Mouse (Mus musculus): ENCODE data around the gene Ndrg3. TPM values are rescaled to one million over a fixed set of nuclear protein-coding genes. Genes with fewer than 3 reads are reported as not detected.
"Not testable (repeated sequence)": the region's sequence is repeated elsewhere in the genome, so short reads cannot be mapped to it uniquely, and the experiment has no call there.

The Ndrg3 gene
- polyA plus RNA-seq, 1 experiment from 2014 or later = 44.6 TPM

GRCm38 (mm10) chr2:156885666-156886065, 106.2 kb downstream of the Ndrg3 start:
- not testable (repeated sequence) for H3K9me3 ChIP-seq; H3K4me1 ChIP-seq; H3K4me3 ChIP-seq; DNase-seq (ENCODE audit: extremely low spot score, low spot score); H3K27me3 ChIP-seq (ENCODE audit: poor library complexity, severe bottlenecking); H3K27ac ChIP-seq; H3K36me3 ChIP-seq (replicated peaks)
- WGBS = 72% methylated on average over 2 of the region's 2 CpGs

GRCm38 (mm10) chr2:156884396-156885211, 107.3 kb downstream of the Ndrg3 start:
- DNase-seq (ENCODE audit: extremely low spot score, low spot score) = no peak
- no peak overlapping the region for H3K4me3 ChIP-seq
- H3K36me3 ChIP-seq (replicated peaks) = no peaks in the 10 kb centered on the region
- no peak overlapping the region for H3K27ac ChIP-seq
- WGBS = 91% methylated on average over 10 of the region's 10 CpGs
- H3K4me1 ChIP-seq = no peaks in the 10 kb centered on the region
- no peaks in the 10 kb centered on the region for H3K27me3 ChIP-seq (ENCODE audit: poor library complexity, severe bottlenecking)
- H3K9me3 ChIP-seq = no peaks in the 10 kb centered on the region

- no peak overlapping the region for H3K27ac ChIP-seq
- no peak for DNase-seq (ENCODE audit: extremely low spot score, low spot score)
- H3K27me3 ChIP-seq (ENCODE audit: poor library complexity, severe bottlenecking) = no peaks in the 10 kb centered on the region
- H3K9me3 ChIP-seq = no peaks in the 10 kb centered on the region
- no peaks in the 10 kb centered on the region for H3K4me1 ChIP-seq
- no peaks in the 10 kb centered on the region for H3K36me3 ChIP-seq (replicated peaks)
- 43% methylated on average over 10 of the region's 10 CpGs for whole genome bisulfite sequencing
- no peak overlapping the region for H3K4me3 ChIP-seq
These were observed 109.3 kb downstream of the Ndrg3 start for GRCm38 (mm10) chr2:156882431-156883001.

GRCm38 (mm10) chr2:156879541-156879940, 112.3 kb downstream of the Ndrg3 start:
- H3K4me3 ChIP-seq = no peak overlapping the region
- WGBS = 82% methylated on average over 3 of the region's 3 CpGs
- no peaks in the 10 kb centered on the region for H3K9me3 ChIP-seq
- no peak overlapping the region for H3K27ac ChIP-seq
- H3K36me3 ChIP-seq (replicated peaks) = peaks cover 11% of the 10 kb centered on the region
- no peaks in the 10 kb centered on the region for H3K4me1 ChIP-seq
- no peak for DNase-seq (ENCODE audit: extremely low spot score, low spot score)
- no peaks in the 10 kb centered on the region for H3K27me3 ChIP-seq (ENCODE audit: poor library complexity, severe bottlenecking)

GRCm38 (mm10) chr2:156877726-156878125, 114.1 kb downstream of the Ndrg3 start:
- WGBS = 79% methylated on average over 9 of the region's 9 CpGs
- Histone ChIP-seq H3K27me3 (ENCODE audit: poor library complexity, severe bottlenecking) (no peaks in the 10 kb centered on the region), H3K27ac (no peak overlapping the region), H3K4me1 (no peaks in the 10 kb centered on the region), H3K9me3 (no peaks in the 10 kb centered on the region), H3K36me3 (replicated peaks) (peaks cover 29% of the 10 kb centered on the region), H3K4me3 (no peak overlapping the region)
- DNase-seq (ENCODE audit: extremely low spot score, low spot score) = no peak

Other genes starting within 250 kb of the Ndrg3 start
- gene Myl9, start 216.6 kb downstream of the Ndrg3 start, polyA plus RNA-seq (2016; fragmentation: Nextera tagmentation; extraction: Ambion mirVana) = 79.0 and 80.3 TPM in 2 replicates
- 108 and 109 TPM in 2 replicates for gene Tgif2, start 152.0 kb downstream of the Ndrg3 start, polyA plus RNA-seq (2016; fragmentation: Nextera tagmentation; extraction: Ambion mirVana)
- gene 4930518I15Rik, start 134.1 kb downstream of the Ndrg3 start, polyA plus RNA-seq (2016; fragmentation: Nextera tagmentation; extraction: Ambion mirVana) = 7.7 and 9.3 TPM in 2 replicates
- gene Rab5if, start 128.9 kb downstream of the Ndrg3 start, polyA plus RNA-seq (2016; fragmentation: Nextera tagmentation; extraction: Ambion mirVana) = 185 and 186 TPM in 2 replicates
- 0.60 and 0.94 TPM in 2 replicates for gene Sla2, start 104.9 kb downstream of the Ndrg3 start, polyA plus RNA-seq (2016; fragmentation: Nextera tagmentation; extraction: Ambion mirVana)
- gene Dsn1, start 15.1 kb upstream of the Ndrg3 start, polyA plus RNA-seq (2016; fragmentation: Nextera tagmentation; extraction: Ambion mirVana) = 58.0 and 59.1 TPM in 2 replicates
- 3.5 and 4.0 TPM in 2 replicates for gene Soga1, start 87.2 kb upstream of the Ndrg3 start, polyA plus RNA-seq (2016; fragmentation: Nextera tagmentation; extraction: Ambion mirVana)
- not detected in 2 replicates for gene Tldc2, start 95.0 kb upstream of the Ndrg3 start, polyA plus RNA-seq (2016; fragmentation: Nextera tagmentation; extraction: Ambion mirVana)
- 29.4 and 30.4 TPM in 2 replicates for gene Samhd1, start 143.2 kb upstream of the Ndrg3 start, polyA plus RNA-seq (2016; fragmentation: Nextera tagmentation; extraction: Ambion mirVana)
- gene Rbl1, start 212.5 kb upstream of the Ndrg3 start, polyA plus RNA-seq (2016; fragmentation: Nextera tagmentation; extraction: Ambion mirVana) = 27.2 and 30.5 TPM in 2 replicates

All from forebrain, embryonic 10.5 days (tissue).